Mouse (Mus musculus) megakaryocyte, embryonic 14.5 days (primary cell): ENCODE data around the gene Eef1akmt3. TPM values are rescaled to one million over a fixed set of nuclear protein-coding genes. Genes with fewer than 3 reads are reported as not detected.

Experiments
- H3K27me3 ChIP-seq: replicated peaks from 2 replicates; pipeline ENCODE3; 2012; ENCODE audit warnings: inconsistent platforms
- H3K36me3 ChIP-seq: replicated peaks from 2 replicates; pipeline ENCODE3; 2012; ENCODE audit warnings: low read length, inconsistent platforms, mixed read lengths
- H3K4me1 ChIP-seq: 2 replicates; pipeline ENCODE4 v1.6.1; 2012; ENCODE audit warnings: inconsistent platforms
- H3K4me3 ChIP-seq: replicated peaks from 2 replicates; pipeline ENCODE3; 2012; ENCODE audit warnings: moderate library complexity, mild to moderate bottlenecking, inconsistent platforms
- H3K9me3 ChIP-seq: 2 replicates; pipeline ENCODE4 v1.6.1; 2012; ENCODE audit warnings: inconsistent platforms
- FLI1 ChIP-seq: IDR thresholded peaks from 2 replicates; pipeline ENCODE4 v1.6.1; 2012; ENCODE audit warnings: low read length, inconsistent platforms, mixed read lengths
- GATA1 ChIP-seq: IDR thresholded peaks from 3 replicates; pipeline ENCODE4 v1.6.1; 2012; ENCODE audit warnings: mixed read lengths, low read length, inconsistent platforms, borderline replicate concordance
- polyA plus RNA-seq: library from polyadenylated mRNA; stranded (reverse); fragments of >175 nt; gene quantifications from 2 replicates; pipeline ENCODE4 v1.2.3, GENCODE M21; 2012; ENCODE audit warnings: low replicate concordance; ENCODE audit not compliant: insufficient read depth

The Eef1akmt3 gene
- polyA plus RNA-seq, 1 experiment: 0.08 TPM

- peaks cover 14% of the 10 kb centered on the region for H3K4me1 ChIP-seq
- H3K4me3 ChIP-seq: no peak overlapping the region
- H3K9me3 ChIP-seq: no peaks in the 10 kb centered on the region
- no peak for TF ChIP-seq FLI1
- TF ChIP-seq GATA1: no peak
- H3K36me3 ChIP-seq: no peaks in the 10 kb centered on the region
- H3K27me3 ChIP-seq: peaks cover 37% of the 10 kb centered on the region
These were observed 5.0 kb downstream of the Eef1akmt3 start for GRCm38 (mm10) chr10:127036273-127036672.

- Histone ChIP-seq H3K36me3 (peaks cover 11% of the 10 kb centered on the region), H3K4me1 (peaks cover 16% of the 10 kb centered on the region; the same call in 1 of the 2 replicates), H3K27me3 (peaks cover 14% of the 10 kb centered on the region), H3K9me3 (no peaks in the 10 kb centered on the region), H3K4me3 (no peak overlapping the region)
- TF ChIP-seq GATA1 (no peak), FLI1 (no peak)
These were observed 8.0 kb downstream of the Eef1akmt3 start for GRCm38 (mm10) chr10:127033301-127033741.

GRCm38 (mm10) chr10:127030336-127031296 is 10.7 kb downstream of the Eef1akmt3 start, which contains the start of gene Tsfm:
Gene Tsfm, minus strand, starts transcription at chr10:127030840.
- Histone ChIP-seq H3K4me3 (peak within 1 kb of the TSS; percentile 97), H3K4me1 (peaks cover 16% of the 10 kb centered on the region; the same call in 1 of the 2 replicates), H3K36me3 (peaks cover 37% of the 10 kb centered on the region), H3K27me3 (no peaks in the 10 kb centered on the region), H3K9me3 (no peaks in the 10 kb centered on the region)
- TF ChIP-seq FLI1: no peak
- TF ChIP-seq GATA1: no peak

- no peak for TF ChIP-seq GATA1
- no peak for TF ChIP-seq FLI1
- H3K4me3 ChIP-seq: no peak overlapping the region
These were observed 22.9 kb downstream of the Eef1akmt3 start for GRCm38 (mm10) chr10:127018422-127018821.

GRCm38 (mm10) chr10:127017071-127017470 is 24.2 kb downstream of the Eef1akmt3 start:
- peaks cover 5% of the 10 kb centered on the region; the same call in 1 of the 2 replicates for H3K4me1 ChIP-seq
- TF ChIP-seq FLI1: no peak
- no peak for TF ChIP-seq GATA1
- H3K27me3 ChIP-seq: peaks cover 19% of the 10 kb centered on the region
- H3K9me3 ChIP-seq: no peaks in the 10 kb centered on the region
- no peak overlapping the region for H3K4me3 ChIP-seq
- peaks cover 17% of the 10 kb centered on the region for H3K36me3 ChIP-seq

More at GRCm38 (mm10) chr10:127018422-127018821, 22.9 kb downstream of the Eef1akmt3 start:
- Histone ChIP-seq H3K4me1 (peaks cover 5% of the 10 kb centered on the region; the same call in 1 of the 2 replicates), H3K27me3 (peaks cover 18% of the 10 kb centered on the region), H3K36me3 (peaks cover 29% of the 10 kb centered on the region), H3K9me3 (no peaks in the 10 kb centered on the region)

GRCm38 (mm10) chr10:127016488-127016887 is 24.8 kb downstream of the Eef1akmt3 start:
- peaks cover 13% of the 10 kb centered on the region for H3K36me3 ChIP-seq
- TF ChIP-seq FLI1 (no peak), GATA1 (no peak)
- peaks cover 5% of the 10 kb centered on the region; the same call in 1 of the 2 replicates for H3K4me1 ChIP-seq

GRCm38 (mm10) chr10:127003806-127004205 is 37.5 kb downstream of the Eef1akmt3 start:
- H3K4me3 ChIP-seq: no peak overlapping the region
- H3K36me3 ChIP-seq: peaks cover 20% of the 10 kb centered on the region
- H3K4me1 ChIP-seq: peaks cover 53% of the 10 kb centered on the region
- TF ChIP-seq FLI1 (no peak), GATA1 (no peak)
- no peaks in the 10 kb centered on the region for H3K9me3 ChIP-seq
- H3K27me3 ChIP-seq: peaks cover 40% of the 10 kb centered on the region

More at GRCm38 (mm10) chr10:127016488-127016887, 24.8 kb downstream of the Eef1akmt3 start:
- H3K4me3 ChIP-seq: no peak overlapping the region
- no peaks in the 10 kb centered on the region for H3K9me3 ChIP-seq
- peaks cover 23% of the 10 kb centered on the region for H3K27me3 ChIP-seq

GRCm38 (mm10) chr10:127003334-127003733 is 38.0 kb downstream of the Eef1akmt3 start:
- Histone ChIP-seq H3K4me1 (peaks cover 58% of the 10 kb centered on the region), H3K27me3 (peaks cover 36% of the 10 kb centered on the region), H3K36me3 (peaks cover 25% of the 10 kb centered on the region), H3K4me3 (no peak overlapping the region), H3K9me3 (no peaks in the 10 kb centered on the region)
- TF ChIP-seq GATA1 (no peak), FLI1 (no peak)

- H3K36me3 ChIP-seq: peaks cover 30% of the 10 kb centered on the region
- peak overlapping the region; percentile 67 for H3K4me3 ChIP-seq
- H3K9me3 ChIP-seq: no peaks in the 10 kb centered on the region
- peaks cover 59% of the 10 kb centered on the region for H3K4me1 ChIP-seq
- H3K27me3 ChIP-seq: peaks cover 31% of the 10 kb centered on the region
- TF ChIP-seq GATA1 (no peak), FLI1 (no peak)
These were observed 38.5 kb downstream of the Eef1akmt3 start for GRCm38 (mm10) chr10:127002765-127003164.

GRCm38 (mm10) chr10:127002056-127002455 is 39.3 kb downstream of the Eef1akmt3 start:
- TF ChIP-seq FLI1: no peak
- no peak for TF ChIP-seq GATA1
- H3K4me1 ChIP-seq: peaks cover 59% of the 10 kb centered on the region
- no peaks in the 10 kb centered on the region for H3K9me3 ChIP-seq
- H3K27me3 ChIP-seq: peaks cover 25% of the 10 kb centered on the region
- H3K36me3 ChIP-seq: peaks cover 38% of the 10 kb centered on the region
- H3K4me3 ChIP-seq: no peak overlapping the region
